Mouse (Mus musculus) ovary, postnatal 14 days (tissue): ENCODE results near the gene Tex36.

Experiments
- DNase-seq: peaks from one replicate; pipeline ENCODE4 v3.0.0; 2022; ENCODE audit warnings: low spot score

Gene Tex36

GRCm38 (mm10) chr7:133591750-133592149 lies 10.2 kb downstream of the Tex36 start:
- DNase-seq = no peak

- no peak for DNase-seq
Measured at GRCm38 (mm10) chr7:133583216-133583615, 18.7 kb downstream of the Tex36 start.

- DNase-seq = no peak
Measured at GRCm38 (mm10) chr7:133580296-133580640, 21.7 kb downstream of the Tex36 start.

GRCm38 (mm10) chr7:133579491-133580295 lies 22.3 kb downstream of the Tex36 start:
- DNase-seq = no peak

GRCm38 (mm10) chr7:133576825-133577224 lies 25.1 kb downstream of the Tex36 start:
- no peak for DNase-seq

- no peak for DNase-seq
Measured at GRCm38 (mm10) chr7:133576281-133576680, 25.7 kb downstream of the Tex36 start.

GRCm38 (mm10) chr7:133571927-133572326 lies 30.0 kb downstream of the Tex36 start:
- DNase-seq = no peak

- no peak for DNase-seq
Measured at GRCm38 (mm10) chr7:133569194-133569880, 32.6 kb downstream of the Tex36 start.

- no peak for DNase-seq
Measured at GRCm38 (mm10) chr7:133564600-133564999, 37.4 kb downstream of the Tex36 start.

- DNase-seq = no peak
Measured at GRCm38 (mm10) chr7:133563175-133563824, 38.7 kb downstream of the Tex36 start.

GRCm38 (mm10) chr7:133555786-133556492 lies 46.0 kb downstream of the Tex36 start:
- DNase-seq = no peak

- no peak for DNase-seq
Measured at GRCm38 (mm10) chr7:133552306-133552991, 49.5 kb downstream of the Tex36 start.

GRCm38 (mm10) chr7:133551000-133551399 lies 51.0 kb downstream of the Tex36 start:
- no peak for DNase-seq

GRCm38 (mm10) chr7:133548434-133548833 lies 53.5 kb downstream of the Tex36 start:
- no peak for DNase-seq

- no peak for DNase-seq
Measured at GRCm38 (mm10) chr7:133545631-133546030, 56.3 kb downstream of the Tex36 start.

- no peak for DNase-seq
Measured at GRCm38 (mm10) chr7:133544966-133545365, 57.0 kb downstream of the Tex36 start.

- no peak for DNase-seq
Measured at GRCm38 (mm10) chr7:133543131-133543530, 58.8 kb downstream of the Tex36 start.

GRCm38 (mm10) chr7:133537366-133537765 lies 64.6 kb downstream of the Tex36 start:
- no peak for DNase-seq
